Mouse (Mus musculus): ENCODE measurements around the gene Hist1h2ad. TPM values are rescaled to one million over a fixed set of nuclear protein-coding genes. Genes with fewer than 3 reads are reported as not detected.
A peak's percentile ranks its signal among the peaks of the same experiment; 100 is the strongest.
"Not testable (repeated sequence)": the region's sequence is repeated elsewhere in the genome, so short reads cannot be mapped to it uniquely, and the experiment has no call there.

Hist1h2ad gene
- total RNA-seq, 2 experiments from 2014 or later = 6.3 to 11.0 TPM

- DNase-seq (ENCODE audit: low spot score in 2 of 2) = peak; percentile 85 to 92
Measured at GRCm38 (mm10) chr13:23561883-23562659, 12.1 kb upstream of the Hist1h2ad start, which contains the start of gene Hist1h3e. TSS of gene Hist1h3e (minus strand) at chr13:23562369.

DNA sequence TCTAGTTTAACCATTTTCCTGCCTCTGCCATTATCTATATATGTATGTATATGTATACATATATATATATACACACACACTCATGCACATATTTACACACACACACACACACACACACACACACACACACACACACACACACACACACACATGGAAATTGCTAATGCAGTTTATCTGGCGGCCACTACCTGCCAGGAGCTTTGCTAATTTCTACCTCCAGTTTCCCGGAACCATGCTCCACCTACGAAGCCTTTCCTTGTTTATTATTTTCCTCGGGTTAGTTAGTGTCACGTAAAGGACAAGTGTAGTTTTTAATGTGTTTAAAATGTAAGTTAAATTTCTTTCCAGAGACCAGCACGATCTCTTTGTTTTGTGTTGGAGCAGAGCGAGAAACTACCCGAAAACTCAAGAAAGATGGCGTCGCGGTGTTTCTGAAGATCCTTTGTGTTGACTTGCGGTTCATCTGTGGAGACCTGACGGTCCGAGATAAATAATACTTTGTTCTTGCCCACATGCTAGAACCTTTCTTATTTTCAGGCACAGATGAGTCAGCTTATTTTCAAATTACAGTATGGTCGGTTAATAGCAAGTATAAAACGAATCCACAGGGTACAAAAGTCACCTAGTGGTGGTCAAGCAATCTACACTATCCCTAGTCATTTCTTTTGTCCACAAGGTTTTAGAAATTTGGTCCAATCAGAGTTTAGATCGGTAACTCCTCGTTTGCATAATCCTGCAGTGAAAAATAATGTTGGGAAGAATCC lies 11.3 kb upstream of the Hist1h2ad start:
- DNase-seq (ENCODE audit: low spot score in 2 of 2) = peak in 1 of 2 experiments; percentile 38

DNA sequence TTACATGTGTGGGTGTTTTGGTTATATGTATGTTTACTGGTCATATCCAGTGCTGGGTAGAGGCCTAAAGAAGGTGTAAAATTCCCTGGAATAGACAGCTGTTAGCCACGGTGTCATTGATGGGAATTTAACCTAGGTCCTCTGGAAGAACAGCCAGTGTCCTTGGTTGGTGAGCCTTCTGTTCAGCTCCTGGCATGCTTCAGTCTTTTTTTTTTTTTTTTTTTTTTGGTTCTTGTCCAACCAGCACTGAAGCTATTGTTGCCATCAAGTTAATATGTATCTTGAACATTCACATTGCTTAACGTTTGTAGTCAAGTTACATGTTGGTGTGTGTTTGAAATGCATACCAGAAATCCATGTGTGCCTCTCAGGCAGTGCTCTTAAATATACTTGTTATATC lies 9.7 kb upstream of the Hist1h2ad start:
- no peak for DNase-seq (ENCODE audit: low spot score in 2 of 2)

DNA sequence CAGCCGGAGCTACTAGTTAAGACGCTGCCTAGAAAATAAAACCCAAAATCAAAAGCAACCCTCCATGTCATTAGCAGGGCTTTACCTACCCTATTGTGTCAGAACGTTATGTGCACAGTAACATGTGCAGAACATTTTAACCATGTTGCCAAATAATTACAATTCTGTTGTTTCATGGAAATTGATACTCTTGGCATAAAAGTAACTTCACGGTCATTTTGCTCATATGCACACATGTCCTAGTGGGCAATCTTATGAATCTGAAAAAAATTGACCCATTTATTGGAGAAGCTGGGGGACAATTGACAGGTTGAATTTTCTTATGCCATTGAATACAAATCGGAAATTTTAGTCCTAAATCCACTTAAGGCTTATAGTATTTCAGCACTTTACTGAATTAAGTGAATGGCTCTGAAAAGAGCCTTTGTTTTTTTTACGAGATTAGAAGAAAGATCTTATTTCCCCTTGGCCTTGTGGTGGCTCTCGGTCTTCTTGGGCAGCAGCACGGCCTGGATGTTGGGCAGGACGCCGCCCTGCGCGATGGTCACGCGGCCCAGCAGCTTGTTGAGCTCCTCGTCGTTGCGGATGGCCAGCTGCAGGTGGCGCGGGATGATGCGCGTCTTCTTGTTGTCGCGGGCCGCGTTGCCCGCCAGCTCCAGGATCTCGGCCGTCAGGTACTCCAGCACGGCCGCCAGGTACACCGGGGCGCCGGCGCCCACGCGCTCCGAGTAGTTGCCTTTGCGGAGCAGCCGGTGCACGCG lies 3.7 kb upstream of the Hist1h2ad start:
- not testable (repeated sequence) for DNase-seq (ENCODE audit: low spot score in 2 of 2)

DNA sequence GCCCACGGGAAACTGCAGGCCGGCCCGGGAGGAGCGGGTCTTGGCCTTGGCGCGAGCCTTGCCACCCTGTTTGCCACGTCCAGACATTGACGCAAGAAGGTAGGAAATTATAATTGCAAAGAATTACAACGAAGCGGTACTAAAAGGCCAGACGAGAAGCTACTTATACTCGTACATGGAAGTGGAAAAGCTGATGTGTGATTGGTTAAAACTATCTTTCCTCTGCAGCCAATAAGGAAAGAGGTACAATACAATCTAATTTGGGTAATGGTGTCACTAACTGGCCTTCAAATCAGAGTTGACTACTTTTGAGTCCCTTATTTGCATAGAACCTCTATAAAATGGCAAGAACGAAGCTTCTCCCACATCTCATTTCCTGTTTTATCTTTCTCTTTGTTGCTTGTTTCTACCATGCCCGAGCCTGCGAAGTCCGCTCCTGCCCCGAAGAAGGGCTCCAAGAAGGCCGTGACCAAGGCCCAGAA lies 3.1 kb upstream of the Hist1h2ad start, which contains the start of the genes Hist1h2ae and Hist1h2bg:
Gene Hist1h2ae, minus strand, starts transcription at position 199 of the 482 bp plus-strand sequence.
Gene Hist1h2bg, plus strand, starts transcription at position 375 of the 482 bp plus-strand sequence.
- DNase-seq (ENCODE audit: low spot score in 2 of 2) = peak; percentile 50 to 73

GRCm38 (mm10) chr13:23571504-23572217 lies 2.5 kb upstream of the Hist1h2ad start:
- DNase-seq (ENCODE audit: low spot score in 2 of 2) = not testable (repeated sequence)

DNA sequence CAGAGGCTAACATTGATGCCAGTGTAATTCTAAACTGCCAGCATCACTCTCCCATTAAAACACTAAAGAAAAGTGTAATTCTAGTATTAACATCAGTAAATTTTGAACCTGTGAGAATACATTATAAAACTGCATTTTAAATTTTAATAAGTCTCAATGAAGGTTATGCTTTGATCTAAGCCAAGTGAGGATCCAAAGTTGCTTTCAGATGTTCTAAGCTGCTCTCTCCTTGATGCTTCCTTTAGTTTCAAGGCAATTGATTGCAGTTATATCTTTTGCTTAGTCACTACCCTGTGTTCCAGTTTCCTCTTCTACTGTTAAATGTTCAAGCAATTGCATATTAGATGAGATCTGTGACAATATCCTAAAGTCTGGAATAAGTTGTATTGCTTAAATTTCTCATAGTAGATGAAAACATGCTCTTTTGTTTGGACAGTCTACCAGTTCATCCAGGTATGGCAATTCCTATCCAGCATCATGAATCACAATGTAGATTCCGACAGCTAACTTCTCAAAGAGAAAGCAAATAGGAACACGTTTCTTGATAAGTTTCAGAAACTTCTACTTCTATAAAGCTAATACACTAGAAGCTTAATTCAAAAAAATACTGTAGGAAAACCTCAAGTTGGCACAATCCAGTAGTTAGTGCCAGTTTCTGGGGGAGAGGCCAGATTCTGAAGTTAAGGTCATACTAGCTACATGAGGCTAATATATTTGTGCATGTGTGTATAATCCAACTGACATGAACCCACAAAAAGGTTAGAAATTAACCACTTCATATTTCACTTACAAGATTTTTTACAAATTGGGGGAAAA lies 1.8 kb upstream of the Hist1h2ad start:
- no peak for DNase-seq (ENCODE audit: low spot score in 2 of 2)

DNA sequence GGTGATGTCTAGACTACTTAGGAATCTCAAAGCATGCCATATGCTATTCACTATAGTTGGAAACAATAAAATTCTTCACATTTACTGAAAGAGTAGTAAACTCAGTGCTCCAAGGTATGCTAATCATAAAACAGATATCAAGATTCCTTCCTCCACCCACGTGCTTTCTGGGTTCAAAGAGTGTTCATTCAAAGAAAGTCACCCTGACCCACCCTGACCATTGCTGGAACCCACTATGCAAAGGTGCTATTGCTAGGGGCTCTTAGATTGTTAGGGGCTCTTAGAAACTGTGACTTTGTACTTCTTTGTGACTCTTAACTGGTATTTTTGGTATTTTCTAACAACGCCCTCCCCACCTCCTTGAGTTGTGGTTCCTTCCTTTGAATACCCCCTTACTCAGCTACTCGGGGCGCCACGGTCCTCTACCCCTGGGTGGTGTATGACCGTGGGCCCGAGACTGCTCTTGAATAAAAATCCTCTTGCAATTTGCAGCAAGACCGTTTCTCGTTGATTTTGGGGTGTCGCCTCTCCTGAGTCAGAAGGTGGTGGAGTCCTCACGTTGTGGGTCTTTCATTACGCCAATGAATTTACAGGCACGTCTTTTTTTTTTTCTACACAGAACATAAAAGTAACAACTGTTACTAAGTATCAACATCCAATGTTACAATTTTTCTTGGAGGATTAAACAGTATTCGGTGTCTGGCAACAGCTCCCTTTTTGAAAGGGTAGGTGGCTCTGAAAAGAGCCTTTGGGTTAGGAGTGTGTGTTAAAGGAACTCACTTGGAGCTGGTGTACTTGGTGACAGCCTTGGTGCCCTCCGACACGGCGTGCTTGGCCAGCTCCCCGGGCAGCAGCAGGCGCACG lies 915 bp upstream of the Hist1h2ad start:
- DNase-seq (ENCODE audit: low spot score in 2 of 2) = not testable (repeated sequence)

- DNase-seq (ENCODE audit: low spot score in 2 of 2) = not testable (repeated sequence)
Measured at GRCm38 (mm10) chr13:23574546-23575170, 477 bp downstream of the Hist1h2ad start.

DNA sequence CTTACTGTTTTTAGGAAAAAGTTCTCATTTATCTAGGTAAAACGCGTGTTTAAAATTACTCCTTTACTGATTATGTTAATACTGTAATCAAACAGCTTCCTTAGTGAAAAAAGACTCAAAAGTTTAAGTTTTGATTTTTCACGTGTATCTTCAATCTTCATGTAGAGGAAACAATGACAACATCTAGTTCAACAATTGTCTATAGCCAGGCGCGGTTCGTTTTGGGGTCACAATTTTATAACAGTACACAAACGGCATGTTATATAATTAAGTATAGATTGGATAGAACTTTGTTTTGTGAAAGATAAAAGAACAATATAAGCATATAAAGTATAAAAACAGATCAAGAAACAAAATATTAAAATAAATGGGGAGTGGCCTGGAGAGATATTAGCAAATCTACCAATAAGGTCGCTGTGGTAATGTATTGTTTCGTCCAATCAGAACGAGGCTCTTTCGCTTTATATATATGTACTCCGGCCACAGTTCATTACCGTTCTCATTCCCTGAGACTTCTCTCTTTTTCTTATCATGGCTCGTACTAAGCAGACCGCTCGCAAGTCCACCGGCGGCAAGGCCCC lies 1.2 kb downstream of the Hist1h2ad start, which contains the start of gene Hist1h3d:
Gene Hist1h3d, plus strand, starts transcription at position 493 of the 581 bp plus-strand sequence.
- peak; percentile 53 to 71 for DNase-seq (ENCODE audit: low spot score in 2 of 2)

DNA sequence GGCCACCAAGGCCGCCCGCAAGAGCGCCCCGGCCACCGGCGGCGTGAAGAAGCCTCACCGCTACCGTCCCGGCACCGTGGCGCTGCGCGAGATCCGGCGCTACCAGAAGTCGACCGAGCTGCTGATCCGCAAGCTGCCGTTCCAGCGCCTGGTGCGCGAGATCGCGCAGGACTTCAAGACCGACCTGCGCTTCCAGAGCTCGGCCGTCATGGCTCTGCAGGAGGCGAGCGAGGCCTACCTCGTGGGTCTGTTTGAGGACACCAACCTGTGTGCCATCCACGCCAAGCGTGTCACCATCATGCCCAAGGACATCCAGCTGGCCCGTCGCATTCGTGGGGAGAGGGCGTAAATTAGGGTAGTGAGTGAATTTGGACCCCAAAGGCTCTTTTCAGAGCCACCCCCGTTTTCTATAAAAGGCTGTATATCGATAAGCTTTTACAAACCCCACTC lies 1.7 kb downstream of the Hist1h2ad start:
- DNase-seq (ENCODE audit: low spot score in 2 of 2) = not testable (repeated sequence)

- no peak for DNase-seq (ENCODE audit: low spot score in 2 of 2)
Measured at GRCm38 (mm10) chr13:23576351-23576881, 2.2 kb downstream of the Hist1h2ad start.

GRCm38 (mm10) chr13:23576906-23577639 lies 2.9 kb downstream of the Hist1h2ad start:
- no peak for DNase-seq (ENCODE audit: low spot score in 2 of 2)

DNA sequence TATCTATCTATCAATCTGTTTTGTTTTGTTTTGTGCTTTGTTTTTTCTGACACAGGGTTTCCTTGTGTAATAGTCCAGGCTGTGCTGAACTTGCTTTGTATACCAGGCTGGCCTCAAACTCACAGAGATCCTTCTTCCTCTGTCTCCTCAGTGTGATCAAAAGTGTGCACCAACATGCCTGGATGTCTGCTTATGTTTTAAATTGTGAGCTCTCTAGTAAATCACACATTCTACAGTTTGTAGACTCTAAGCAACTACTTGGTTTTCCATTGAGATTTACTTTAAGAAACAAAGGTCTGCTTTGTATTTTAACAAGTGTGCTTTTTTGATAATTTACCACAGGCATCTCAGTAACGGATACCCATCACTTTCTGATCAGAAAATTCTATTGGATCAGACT lies 3.7 kb downstream of the Hist1h2ad start:
- DNase-seq (ENCODE audit: low spot score in 2 of 2) = no peak

- DNase-seq (ENCODE audit: low spot score in 2 of 2) = peak; percentile 95 to 96
Measured at GRCm38 (mm10) chr13:23581408-23582218, 7.4 kb downstream of the Hist1h2ad start, which contains the start of gene Hist1h4d. TSS of gene Hist1h4d (plus strand) at chr13:23581598.

All from left cerebral cortex, adult 18-20 months (tissue).